Mouse (Mus musculus): Measurements from ENCODE around the gene Hspb8. TPM values are rescaled to one million over a fixed set of nuclear protein-coding genes. Genes with fewer than 3 reads are reported as not detected.
"Not testable (repeated sequence)": the region's sequence is repeated elsewhere in the genome, so short reads cannot be mapped to it uniquely, and the experiment has no call there.

The Hspb8 gene
- polyA plus RNA-seq, 1 experiment from 2014 or later, result 18.9 TPM

- H3K4me3 ChIP-seq (ENCODE audit: low read length), result no peak overlapping the region
- H3K9me3 ChIP-seq (ENCODE audit: control insufficient read depth, low read length), result no peaks in the 10 kb centered on the region
- H3K27me3 ChIP-seq (ENCODE audit: control insufficient read depth, insufficient read depth, low read depth, low read length), result no peaks in the 10 kb centered on the region
- ATAC-seq (ENCODE audit: low read depth), result no peak
- no peaks in the 10 kb centered on the region for H3K36me3 ChIP-seq (ENCODE audit: control insufficient read depth, insufficient read depth, low read length)
- H3K9ac ChIP-seq (ENCODE audit: low read length), result no peak overlapping the region
- no peak overlapping the region for H3K4me2 ChIP-seq (ENCODE audit: low read depth, low read length)
- peaks cover 6% of the 10 kb centered on the region; the same call in 1 of the 2 replicates for H3K4me1 ChIP-seq (replicated peaks; ENCODE audit: control insufficient read depth, insufficient read depth, low read length)
- H3K27ac ChIP-seq (ENCODE audit: low read length), result no peak overlapping the region
- 34% methylated on average over 11 of the region's 11 CpGs for WGBS
Measured at GRCm38 (mm10) chr5:116386020-116386419, 36.6 kb downstream of the Hspb8 start.

- not testable (repeated sequence) for H3K9me3 ChIP-seq (ENCODE audit: control insufficient read depth, low read length); H3K36me3 ChIP-seq (ENCODE audit: control insufficient read depth, insufficient read depth, low read length); H3K4me3 ChIP-seq (ENCODE audit: low read length); H3K4me1 ChIP-seq (replicated peaks; ENCODE audit: control insufficient read depth, insufficient read depth, low read length); H3K27ac ChIP-seq (ENCODE audit: low read length); H3K4me2 ChIP-seq (ENCODE audit: low read depth, low read length); H3K9ac ChIP-seq (ENCODE audit: low read length); ATAC-seq (ENCODE audit: low read depth); H3K27me3 ChIP-seq (ENCODE audit: control insufficient read depth, insufficient read depth, low read depth, low read length)
- WGBS, result 84% methylated on average over 7 of the region's 7 CpGs
Measured at GRCm38 (mm10) chr5:116382646-116383045, 40.0 kb downstream of the Hspb8 start.

- no peak for ATAC-seq (ENCODE audit: low read depth)
- no peaks in the 10 kb centered on the region for H3K4me1 ChIP-seq (replicated peaks; ENCODE audit: control insufficient read depth, insufficient read depth, low read length)
Measured at GRCm38 (mm10) chr5:116381726-116382125, 40.9 kb downstream of the Hspb8 start.

GRCm38 (mm10) chr5:116381217-116381616 lies 41.4 kb downstream of the Hspb8 start:
- Histone ChIP-seq H3K36me3 (ENCODE audit: control insufficient read depth, insufficient read depth, low read length) (no peaks in the 10 kb centered on the region), H3K4me2 (ENCODE audit: low read depth, low read length) (no peak overlapping the region), H3K4me1 (replicated peaks; ENCODE audit: control insufficient read depth, insufficient read depth, low read length) (no peaks in the 10 kb centered on the region), H3K27ac (ENCODE audit: low read length) (no peak overlapping the region), H3K4me3 (ENCODE audit: low read length) (no peak overlapping the region), H3K27me3 (ENCODE audit: control insufficient read depth, insufficient read depth, low read depth, low read length) (no peaks in the 10 kb centered on the region), H3K9me3 (ENCODE audit: control insufficient read depth, low read length) (no peaks in the 10 kb centered on the region), H3K9ac (ENCODE audit: low read length) (no peak overlapping the region)
- 70% methylated on average over 15 of the region's 15 CpGs for WGBS
- no peak for ATAC-seq (ENCODE audit: low read depth)

More at GRCm38 (mm10) chr5:116381726-116382125, 40.9 kb downstream of the Hspb8 start:
- no peaks in the 10 kb centered on the region for H3K9me3 ChIP-seq (ENCODE audit: control insufficient read depth, low read length)
- H3K4me2 ChIP-seq (ENCODE audit: low read depth, low read length), result no peak overlapping the region
- H3K27me3 ChIP-seq (ENCODE audit: control insufficient read depth, insufficient read depth, low read depth, low read length), result no peaks in the 10 kb centered on the region
- H3K4me3 ChIP-seq (ENCODE audit: low read length), result no peak overlapping the region
- 61% methylated on average over 6 of the region's 6 CpGs for WGBS
- no peak overlapping the region for H3K27ac ChIP-seq (ENCODE audit: low read length)
- H3K9ac ChIP-seq (ENCODE audit: low read length), result no peak overlapping the region
- H3K36me3 ChIP-seq (ENCODE audit: control insufficient read depth, insufficient read depth, low read length), result no peaks in the 10 kb centered on the region

GRCm38 (mm10) chr5:116380384-116380783 lies 42.3 kb downstream of the Hspb8 start:
- no peak for ATAC-seq (ENCODE audit: low read depth)
- Histone ChIP-seq H3K4me3 (ENCODE audit: low read length) (no peak overlapping the region), H3K4me1 (replicated peaks; ENCODE audit: control insufficient read depth, insufficient read depth, low read length) (no peaks in the 10 kb centered on the region), H3K27me3 (ENCODE audit: control insufficient read depth, insufficient read depth, low read depth, low read length) (no peaks in the 10 kb centered on the region), H3K9me3 (ENCODE audit: control insufficient read depth, low read length) (no peaks in the 10 kb centered on the region), H3K27ac (ENCODE audit: low read length) (no peak overlapping the region), H3K36me3 (ENCODE audit: control insufficient read depth, insufficient read depth, low read length) (no peaks in the 10 kb centered on the region), H3K9ac (ENCODE audit: low read length) (no peak overlapping the region), H3K4me2 (ENCODE audit: low read depth, low read length) (no peak overlapping the region)
- WGBS, result 77% methylated on average over 7 of the region's 7 CpGs

- no peaks in the 10 kb centered on the region for H3K36me3 ChIP-seq (ENCODE audit: control insufficient read depth, insufficient read depth, low read length)
- no peaks in the 10 kb centered on the region for H3K9me3 ChIP-seq (ENCODE audit: control insufficient read depth, low read length)
- H3K4me1 ChIP-seq (replicated peaks; ENCODE audit: control insufficient read depth, insufficient read depth, low read length), result no peaks in the 10 kb centered on the region
- no peaks in the 10 kb centered on the region for H3K27me3 ChIP-seq (ENCODE audit: control insufficient read depth, insufficient read depth, low read depth, low read length)
- H3K9ac ChIP-seq (ENCODE audit: low read length), result no peak overlapping the region
- no peak for ATAC-seq (ENCODE audit: low read depth)
- 69% methylated on average over 5 of the region's 5 CpGs for WGBS
- H3K27ac ChIP-seq (ENCODE audit: low read length), result no peak overlapping the region
- H3K4me2 ChIP-seq (ENCODE audit: low read depth, low read length), result no peak overlapping the region
- no peak overlapping the region for H3K4me3 ChIP-seq (ENCODE audit: low read length)
Measured at GRCm38 (mm10) chr5:116378872-116379271, 43.8 kb downstream of the Hspb8 start.

- H3K4me1 ChIP-seq (replicated peaks; ENCODE audit: control insufficient read depth, insufficient read depth, low read length), result no peaks in the 10 kb centered on the region
- no peak for ATAC-seq (ENCODE audit: low read depth)
- H3K9ac ChIP-seq (ENCODE audit: low read length), result no peak overlapping the region
- no peaks in the 10 kb centered on the region for H3K27me3 ChIP-seq (ENCODE audit: control insufficient read depth, insufficient read depth, low read depth, low read length)
- H3K9me3 ChIP-seq (ENCODE audit: control insufficient read depth, low read length), result no peaks in the 10 kb centered on the region
- no peak overlapping the region for H3K4me3 ChIP-seq (ENCODE audit: low read length)
- H3K27ac ChIP-seq (ENCODE audit: low read length), result no peak overlapping the region
- H3K4me2 ChIP-seq (ENCODE audit: low read depth, low read length), result no peak overlapping the region
- 75% methylated on average over 9 of the region's 9 CpGs for WGBS
- H3K36me3 ChIP-seq (ENCODE audit: control insufficient read depth, insufficient read depth, low read length), result no peaks in the 10 kb centered on the region
Measured at GRCm38 (mm10) chr5:116367923-116368322, 54.7 kb downstream of the Hspb8 start.

GRCm38 (mm10) chr5:116366889-116367682 lies 55.6 kb downstream of the Hspb8 start:
- no peak overlapping the region for H3K4me2 ChIP-seq (ENCODE audit: low read depth, low read length)
- H3K9me3 ChIP-seq (ENCODE audit: control insufficient read depth, low read length), result no peaks in the 10 kb centered on the region
- no peaks in the 10 kb centered on the region for H3K4me1 ChIP-seq (replicated peaks; ENCODE audit: control insufficient read depth, insufficient read depth, low read length)
- no peak overlapping the region for H3K4me3 ChIP-seq (ENCODE audit: low read length)
- H3K27me3 ChIP-seq (ENCODE audit: control insufficient read depth, insufficient read depth, low read depth, low read length), result no peaks in the 10 kb centered on the region
- no peak overlapping the region for H3K27ac ChIP-seq (ENCODE audit: low read length)
- 81% methylated on average over 20 of the region's 20 CpGs for WGBS
- no peaks in the 10 kb centered on the region for H3K36me3 ChIP-seq (ENCODE audit: control insufficient read depth, insufficient read depth, low read length)
- ATAC-seq (ENCODE audit: low read depth), result no peak
- no peak overlapping the region for H3K9ac ChIP-seq (ENCODE audit: low read length)

GRCm38 (mm10) chr5:116361342-116361741 lies 61.3 kb downstream of the Hspb8 start:
- WGBS, result 64% methylated on average over 6 of the region's 6 CpGs
- H3K9ac ChIP-seq (ENCODE audit: low read length), result no peak overlapping the region

More at GRCm38 (mm10) chr5:116361342-116361741, 61.3 kb downstream of the Hspb8 start:
- Histone ChIP-seq H3K27ac (ENCODE audit: low read length) (no peak overlapping the region), H3K27me3 (ENCODE audit: control insufficient read depth, insufficient read depth, low read depth, low read length) (no peaks in the 10 kb centered on the region), H3K9me3 (ENCODE audit: control insufficient read depth, low read length) (peaks cover 3% of the 10 kb centered on the region; the same call in 1 of the 2 replicates), H3K36me3 (ENCODE audit: control insufficient read depth, insufficient read depth, low read length) (no peaks in the 10 kb centered on the region), H3K4me2 (ENCODE audit: low read depth, low read length) (no peak overlapping the region), H3K4me3 (ENCODE audit: low read length) (no peak overlapping the region), H3K4me1 (replicated peaks; ENCODE audit: control insufficient read depth, insufficient read depth, low read length) (no peaks in the 10 kb centered on the region)
- no peak for ATAC-seq (ENCODE audit: low read depth)

All from lung, embryonic 16.5 days (tissue).